ENCODE assay signal across 8 mouse cellular contexts in genomic region chr6:126585813-126586212, GRCm38 (mm10). TPM values are rescaled to one million over a fixed set of nuclear protein-coding genes. Genes with fewer than 3 reads are reported as not detected.
DNase-seq lines count a peak whose midpoint lies in the region; ATAC-seq lines count a peak whose summit lies in the region.

No protein-coding gene starts in this region.

- ATAC-seq in forebrain, embryonic 13.5 days, result peak; percentile 89
- no peak for ATAC-seq in forebrain, embryonic 12.5 days (ENCODE audit: low FRiP score)
- peak; percentile 93 for ATAC-seq in forebrain, embryonic 16.5 days
- no peak for ATAC-seq in monocyte, adult 5-6 weeks (replicated peaks; ENCODE audit: insufficient number of reproducible peaks, low FRiP score, low TSS enrichment, poor library complexity, severe bottlenecking)

- no peaks in the 10 kb centered on the region for H3K4me1 ChIP-seq in forebrain, embryonic 13.5 days
- no peaks in the 10 kb centered on the region for H3K4me1 ChIP-seq in forebrain, embryonic 12.5 days
- H3K4me1 ChIP-seq in forebrain, embryonic 16.5 days (replicated peaks; ENCODE audit: control insufficient read depth, insufficient read depth, low read length), result peaks cover 11% of the 10 kb centered on the region; the same call in 1 of the 2 replicates

- no peaks in the 10 kb centered on the region for H3K9me3 ChIP-seq in forebrain, embryonic 13.5 days (replicated peaks)
- no peaks in the 10 kb centered on the region for H3K9me3 ChIP-seq in forebrain, embryonic 12.5 days
- H3K9me3 ChIP-seq in forebrain, embryonic 16.5 days (ENCODE audit: control insufficient read depth, low read length), result no peaks in the 10 kb centered on the region

- H3K36me3 ChIP-seq in forebrain, embryonic 13.5 days (ENCODE audit: poor library complexity, severe bottlenecking), result no peaks in the 10 kb centered on the region
- no peaks in the 10 kb centered on the region for H3K36me3 ChIP-seq in forebrain, embryonic 12.5 days (replicated peaks)
- H3K36me3 ChIP-seq in forebrain, embryonic 16.5 days (ENCODE audit: control insufficient read depth, insufficient read depth), result no peaks in the 10 kb centered on the region

- no peak overlapping the region for H3K4me3 ChIP-seq in forebrain, embryonic 13.5 days
- H3K4me3 ChIP-seq in forebrain, embryonic 12.5 days (replicated peaks), result no peak overlapping the region
- no peak overlapping the region for H3K4me3 ChIP-seq in forebrain, embryonic 16.5 days (replicated peaks; ENCODE audit: low read length)

- H3K4me2 ChIP-seq in forebrain, embryonic 13.5 days, result no peak overlapping the region
- H3K4me2 ChIP-seq in forebrain, embryonic 12.5 days, result no peak overlapping the region
- H3K4me2 ChIP-seq in forebrain, embryonic 16.5 days (ENCODE audit: low read length), result no peak overlapping the region

- no peak overlapping the region for H3K9ac ChIP-seq in forebrain, embryonic 13.5 days
- no peak overlapping the region for H3K9ac ChIP-seq in forebrain, embryonic 12.5 days
- no peak overlapping the region for H3K9ac ChIP-seq in forebrain, embryonic 16.5 days (replicated peaks; ENCODE audit: low read depth, low read length)

- 66% methylated on average over 7 of the region's 7 CpGs for WGBS in forebrain, embryonic 13.5 days
- WGBS in forebrain, embryonic 12.5 days, result 74% methylated on average over 7 of the region's 7 CpGs
- 47% methylated on average over 7 of the region's 7 CpGs for WGBS in forebrain, embryonic 16.5 days

- peak overlapping the region; percentile 51; the same call in 1 of the 2 replicates for H3K27ac ChIP-seq in forebrain, embryonic 13.5 days
- H3K27ac ChIP-seq in forebrain, embryonic 12.5 days, result no peak overlapping the region
- H3K27ac ChIP-seq in forebrain, embryonic 16.5 days (ENCODE audit: low read length), result peak overlapping the region; percentile 77

- DNase-seq in adrenal gland, adult 18-20 months (ENCODE audit: low spot score in 2 of 2), result peak; percentile 41 to 50
- peak; percentile 92 for DNase-seq in layer of hippocampus, adult 11-12 months (ENCODE audit: low spot score)
- DNase-seq in right cerebral cortex, postnatal 14 days, result peak; percentile 86
- DNase-seq in spleen, postnatal 10 days (ENCODE audit: low spot score in 2 of 2), result no peak

- H3K27me3 ChIP-seq in forebrain, embryonic 13.5 days, result no peaks in the 10 kb centered on the region
- no peaks in the 10 kb centered on the region for H3K27me3 ChIP-seq in forebrain, embryonic 12.5 days
- H3K27me3 ChIP-seq in forebrain, embryonic 16.5 days (replicated peaks; ENCODE audit: control insufficient read depth, insufficient read depth, low read length), result no peaks in the 10 kb centered on the region

RNA-seq across cellular contexts. Expression of gene Kcna5, which starts 50.6 kb away (rescaled TPM):
- polyA plus RNA-seq in forebrain, embryonic 13.5 days (2015; fragmentation: Nextera tagmentation; extraction: Ambion mirVana), result 1.2 and 1.3 TPM in 2 replicates
- 1.6 and 2.0 TPM in 2 replicates for polyA plus RNA-seq in forebrain, embryonic 12.5 days (2016; fragmentation: Nextera tagmentation; extraction: Ambion mirVana)
- 1 to 10 TPM; 2.4 to 4.0 TPM for total RNA-seq in adrenal gland, adult 18-20 months (2021)
- 2.2 and 2.4 TPM in 2 replicates for polyA plus RNA-seq in forebrain, embryonic 16.5 days (2015; fragmentation: Nextera tagmentation; extraction: Ambion mirVana)
- not detected in 3 replicates for total RNA-seq in monocyte, adult 5-6 weeks (2017)

Comparison
In these comparisons a context has a peak if more than half of its experiments do, and no peak if none do; other contexts are left out.
1. ATAC-seq: peak in forebrain, embryonic 13.5 days (single experiment) and forebrain, embryonic 16.5 days (single experiment); none in forebrain, embryonic 12.5 days (single experiment) and monocyte, adult 5-6 weeks (single experiment).
2. DNase-seq: peak in adrenal gland, adult 18-20 months (2 of 2), layer of hippocampus, adult 11-12 months (single experiment) and right cerebral cortex, postnatal 14 days (single experiment); none in spleen, postnatal 10 days (0 of 2).